Mouse (Mus musculus): Measurements from ENCODE around the gene Rtbdn. TPM values are rescaled to one million over a fixed set of nuclear protein-coding genes. Genes with fewer than 3 reads are reported as not detected.

Rtbdn gene
- total RNA-seq, 1 experiment, result 0.13 TPM

DNA sequence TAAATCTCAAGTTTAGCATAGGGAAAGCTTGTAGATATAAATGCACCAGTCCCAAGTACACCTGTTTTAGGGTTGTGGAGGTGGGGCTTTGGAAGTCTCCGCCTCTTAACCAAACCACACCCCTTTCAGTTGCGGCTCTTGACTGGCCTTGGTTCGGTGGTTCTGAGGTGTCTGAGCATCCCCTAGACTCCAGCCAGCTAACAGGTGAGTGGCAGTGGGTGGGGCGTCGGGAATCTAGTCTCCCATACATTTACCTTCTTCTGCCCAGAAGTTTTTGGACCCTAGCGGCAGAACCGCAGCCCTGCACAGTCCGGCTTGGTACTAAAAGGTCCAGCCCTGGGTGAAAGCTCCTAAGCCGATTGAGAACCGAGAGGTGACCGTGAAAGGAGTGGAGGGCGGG, 3.0 kb downstream of the Rtbdn start:
- no peak overlapping the region for H3K9ac ChIP-seq (ENCODE audit: insufficient read depth, low read depth, low read length, poor library complexity, severe bottlenecking)
- in situ Hi-C loops (cut with MboI; ENCODE audit: low sequenced_read_pairs in 2 of 2, unreplicated experiment in 2 of 2), result loop anchor here in 1 of 2 experiments (25.0 kb wide), 1 partner anchor 463 kb away; no protein-coding TSS in a partner anchor

GRCm38 (mm10) chr8:84952612-84953255, 5.9 kb downstream of the Rtbdn start:
- Histone ChIP-seq H3K27ac (ENCODE audit: insufficient read depth, low read depth, low read length, poor library complexity, severe bottlenecking) (no peak overlapping the region), H3K36me3 (ENCODE audit: control insufficient read depth, insufficient read depth, low read length, poor library complexity, severe bottlenecking) (peaks cover 5% of the 10 kb centered on the region), H3K9ac (ENCODE audit: insufficient read depth, low read depth, low read length, poor library complexity, severe bottlenecking) (peak overlapping the region; percentile 38; the same call in 1 of the 2 replicates), H3K4me3 (ENCODE audit: insufficient read depth in 1 of 2, low read depth in 1 of 2, low read length in 2 of 2, poor library complexity in 1 of 2, severe bottlenecking in 1 of 2) (peak overlapping the region; percentile 57 to 60), H3K4me1 (ENCODE audit: control insufficient read depth in 2 of 2, insufficient read depth in 2 of 2, low read length in 2 of 2, poor library complexity in 1 of 2) (peaks cover 2 to 6% of the 10 kb centered on the region in 2 experiments; a peak in 2 of 4 replicates), H3K9me3 (ENCODE audit: control insufficient read depth, insufficient read depth, low read depth, low read length) (no peaks in the 10 kb centered on the region)
- in situ Hi-C loops (cut with MboI; ENCODE audit: low sequenced_read_pairs in 2 of 2, unreplicated experiment in 2 of 2), result loop anchor here in 1 of 2 experiments (25.0 kb wide), 1 partner anchor 460 kb away; no protein-coding TSS in a partner anchor
- no peak for DNase-seq (ENCODE audit: low read depth, low spot score)
- TF ChIP-seq CHD2 (IDR thresholded peaks at IDR 0.05; ENCODE audit: low read depth, low read length) (no peak), ZNF384 (IDR thresholded peaks at IDR 0.05; ENCODE audit: low read depth, low read length) (no peak), HCFC1 (IDR thresholded peaks at IDR 0.05; ENCODE audit: borderline replicate concordance, insufficient read depth, low read length) (no peak), ZC3H11A (IDR thresholded peaks at IDR 0.05; ENCODE audit: borderline replicate concordance, low read depth, low read length) (no peak), MAFK (IDR thresholded peaks at IDR 0.05; ENCODE audit: insufficient read depth, low read depth, low read length) (no peak)

More for the DNA sequence above, 3.0 kb downstream of the Rtbdn start:
- H3K9me3 ChIP-seq (ENCODE audit: control insufficient read depth, insufficient read depth, low read depth, low read length), result no peaks in the 10 kb centered on the region
- DNase-seq (ENCODE audit: low read depth, low spot score), result no peak
- no peaks in the 10 kb centered on the region for H3K36me3 ChIP-seq (ENCODE audit: control insufficient read depth, insufficient read depth, low read length, poor library complexity, severe bottlenecking)
- H3K27ac ChIP-seq (ENCODE audit: insufficient read depth, low read depth, low read length, poor library complexity, severe bottlenecking), result no peak overlapping the region
- TF ChIP-seq CHD2 (IDR thresholded peaks at IDR 0.05; ENCODE audit: low read depth, low read length) (no peak), ZNF384 (IDR thresholded peaks at IDR 0.05; ENCODE audit: low read depth, low read length) (no peak), ZC3H11A (IDR thresholded peaks at IDR 0.05; ENCODE audit: borderline replicate concordance, low read depth, low read length) (no peak), HCFC1 (IDR thresholded peaks at IDR 0.05; ENCODE audit: borderline replicate concordance, insufficient read depth, low read length) (no peak), MAFK (IDR thresholded peaks at IDR 0.05; ENCODE audit: insufficient read depth, low read depth, low read length) (no peak)
- H3K4me3 ChIP-seq (ENCODE audit: insufficient read depth in 1 of 2, low read depth in 1 of 2, low read length in 2 of 2, poor library complexity in 1 of 2, severe bottlenecking in 1 of 2), result no peak overlapping the region
- peaks cover 4 to 7% of the 10 kb centered on the region in 2 experiments; a peak in 2 of 4 replicates for H3K4me1 ChIP-seq (ENCODE audit: control insufficient read depth in 2 of 2, insufficient read depth in 2 of 2, low read length in 2 of 2, poor library complexity in 1 of 2)

- in situ Hi-C loops (cut with MboI; ENCODE audit: low sequenced_read_pairs in 2 of 2, unreplicated experiment in 2 of 2), result loop anchor here in 1 of 2 experiments (25.0 kb wide), 1 partner anchor 456 kb away; no protein-coding TSS in a partner anchor
- no peaks in the 10 kb centered on the region for H3K9me3 ChIP-seq (ENCODE audit: control insufficient read depth, insufficient read depth, low read depth, low read length)
- H3K9ac ChIP-seq (ENCODE audit: insufficient read depth, low read depth, low read length, poor library complexity, severe bottlenecking), result no peak overlapping the region
- peaks cover 26% of the 10 kb centered on the region for H3K36me3 ChIP-seq (ENCODE audit: control insufficient read depth, insufficient read depth, low read length, poor library complexity, severe bottlenecking)
- peak; percentile 92 for DNase-seq (ENCODE audit: low read depth, low spot score)
- no peak overlapping the region for H3K4me3 ChIP-seq (ENCODE audit: insufficient read depth in 1 of 2, low read depth in 1 of 2, low read length in 2 of 2, poor library complexity in 1 of 2, severe bottlenecking in 1 of 2)
- TF ChIP-seq ZC3H11A (IDR thresholded peaks at IDR 0.05; ENCODE audit: borderline replicate concordance, low read depth, low read length) (peak; percentile 11; the same call in 1 of the 2 replicates), ZNF384 (IDR thresholded peaks at IDR 0.05; ENCODE audit: low read depth, low read length) (no peak), HCFC1 (IDR thresholded peaks at IDR 0.05; ENCODE audit: borderline replicate concordance, insufficient read depth, low read length) (peak; percentile 55; the same call in 1 of the 2 replicates)
- H3K4me1 ChIP-seq (ENCODE audit: control insufficient read depth in 2 of 2, insufficient read depth in 2 of 2, low read length in 2 of 2, poor library complexity in 1 of 2), result peaks cover 2 to 6% of the 10 kb centered on the region in 2 experiments; a peak in 2 of 4 replicates
- no peak overlapping the region for H3K27ac ChIP-seq (ENCODE audit: insufficient read depth, low read depth, low read length, poor library complexity, severe bottlenecking)
Measured at GRCm38 (mm10) chr8:84956768-84957167, 10.0 kb downstream of the Rtbdn start.

GRCm38 (mm10) chr8:84959811-84960210, 13.0 kb downstream of the Rtbdn start:
- H3K9me3 ChIP-seq (ENCODE audit: control insufficient read depth, insufficient read depth, low read depth, low read length), result no peaks in the 10 kb centered on the region
- no peak overlapping the region for H3K27ac ChIP-seq (ENCODE audit: insufficient read depth, low read depth, low read length, poor library complexity, severe bottlenecking)
- TF ChIP-seq ZC3H11A (IDR thresholded peaks at IDR 0.05; ENCODE audit: borderline replicate concordance, low read depth, low read length) (no peak), ZNF384 (IDR thresholded peaks at IDR 0.05; ENCODE audit: low read depth, low read length) (no peak), HCFC1 (IDR thresholded peaks at IDR 0.05; ENCODE audit: borderline replicate concordance, insufficient read depth, low read length) (no peak), CHD2 (IDR thresholded peaks at IDR 0.05; ENCODE audit: low read depth, low read length) (no peak), MAFK (IDR thresholded peaks at IDR 0.05; ENCODE audit: insufficient read depth, low read depth, low read length) (no peak)
- H3K4me1 ChIP-seq (ENCODE audit: control insufficient read depth in 2 of 2, insufficient read depth in 2 of 2, low read length in 2 of 2, poor library complexity in 1 of 2), result peaks cover 0 to 2% of the 10 kb centered on the region in 2 experiments; a peak in 1 of 4 replicates
- no peak overlapping the region for H3K9ac ChIP-seq (ENCODE audit: insufficient read depth, low read depth, low read length, poor library complexity, severe bottlenecking)
- H3K36me3 ChIP-seq (ENCODE audit: control insufficient read depth, insufficient read depth, low read length, poor library complexity, severe bottlenecking), result peaks cover 31% of the 10 kb centered on the region
- DNase-seq (ENCODE audit: low read depth, low spot score), result no peak
- in situ Hi-C loops (cut with MboI; ENCODE audit: low sequenced_read_pairs in 2 of 2, unreplicated experiment in 2 of 2), result loop anchor here in 1 of 2 experiments (25.0 kb wide), 1 partner anchor 452 kb away; no protein-coding TSS in a partner anchor
- no peak overlapping the region for H3K4me3 ChIP-seq (ENCODE audit: insufficient read depth in 1 of 2, low read depth in 1 of 2, low read length in 2 of 2, poor library complexity in 1 of 2, severe bottlenecking in 1 of 2)

Data from ES-E14 (cell line).